Mouse (Mus musculus) A20 (cell line): Measurements from ENCODE around the gene Mrpl17.
A peak's percentile ranks its signal among the peaks of the same experiment; 100 is the strongest.
"Not testable (repeated sequence)": the region's sequence is repeated elsewhere in the genome, so short reads cannot be mapped to it uniquely, and the experiment has no call there.

Experiments used
- DNase-seq: peaks from one replicate; pipeline ENCODE4 v3.0.0-alpha.2; 2011; ENCODE audit warnings: low read depth, low spot score

The Mrpl17 gene

GRCm38 (mm10) chr7:105810877-105811489, at the start of gene Mrpl17:
Gene Mrpl17, minus strand, starts transcription at chr7:105811099.
- peak; percentile 100 for DNase-seq

GRCm38 (mm10) chr7:105855718-105856560, 45.0 kb upstream of the Mrpl17 start:
- not testable (repeated sequence) for DNase-seq

- DNase-seq, result no peak
These were observed 13.4 kb upstream of the Mrpl17 start for GRCm38 (mm10) chr7:105824281-105824680.

- no peak for DNase-seq
These were observed 7.6 kb upstream of the Mrpl17 start for GRCm38 (mm10) chr7:105818483-105818882.

GRCm38 (mm10) chr7:105816736-105817135, 5.8 kb upstream of the Mrpl17 start:
- DNase-seq, result peak; percentile 37

GRCm38 (mm10) chr7:105813326-105813725, 2.4 kb upstream of the Mrpl17 start:
- no peak for DNase-seq

- DNase-seq, result no peak
These were observed 1.7 kb upstream of the Mrpl17 start for GRCm38 (mm10) chr7:105812566-105812965.

- DNase-seq, result no peak
These were observed 617 bp upstream of the Mrpl17 start for GRCm38 (mm10) chr7:105811516-105811915.

GRCm38 (mm10) chr7:105810280-105810876, 521 bp downstream of the Mrpl17 start:
- peak; percentile 44 for DNase-seq

- no peak for DNase-seq
These were observed 1.1 kb downstream of the Mrpl17 start for GRCm38 (mm10) chr7:105809836-105810235.

GRCm38 (mm10) chr7:105808385-105808784, 2.5 kb downstream of the Mrpl17 start:
- no peak for DNase-seq

GRCm38 (mm10) chr7:105806716-105807115, 4.2 kb downstream of the Mrpl17 start:
- DNase-seq, result no peak

- no peak for DNase-seq
These were observed 4.8 kb downstream of the Mrpl17 start for GRCm38 (mm10) chr7:105806125-105806524.

GRCm38 (mm10) chr7:105803428-105803827, 7.5 kb downstream of the Mrpl17 start:
- DNase-seq, result no peak

- no peak for DNase-seq
These were observed 8.1 kb downstream of the Mrpl17 start for GRCm38 (mm10) chr7:105802771-105803170.

- DNase-seq, result no peak
These were observed 8.6 kb downstream of the Mrpl17 start for GRCm38 (mm10) chr7:105802312-105802711.

GRCm38 (mm10) chr7:105796972-105797371, 13.9 kb downstream of the Mrpl17 start:
- DNase-seq, result no peak

- no peak for DNase-seq
These were observed 15.0 kb downstream of the Mrpl17 start for GRCm38 (mm10) chr7:105795759-105796366.

- DNase-seq, result no peak
These were observed 17.2 kb downstream of the Mrpl17 start for GRCm38 (mm10) chr7:105793701-105794100.

- no peak for DNase-seq
These were observed 19.8 kb downstream of the Mrpl17 start for GRCm38 (mm10) chr7:105791147-105791546.

GRCm38 (mm10) chr7:105787285-105788140, 23.4 kb downstream of the Mrpl17 start, which contains the start of gene Dchs1:
Gene Dchs1, minus strand, starts transcription at chr7:105787654.
- no peak for DNase-seq
